Mouse (Mus musculus) kidney, postnatal 0 days (tissue): Measurements from ENCODE around the gene Nedd9. TPM values are rescaled to one million over a fixed set of nuclear protein-coding genes. Genes with fewer than 3 reads are reported as not detected.

Experiments used
- ATAC-seq: fragments of 200-750 bp; cut with Nextera tagmentation; replicated peaks from 2 replicates; pipeline ENCODE4 v1.8.0; 2017; ENCODE audit warnings: low read depth, moderate number of reproducible peaks, moderate TSS enrichment, moderate library complexity; ENCODE audit not compliant: low FRiP score
- DNase-seq: peaks from one replicate; pipeline ENCODE4 v3.0.0-alpha.2; 2016; ENCODE audit warnings: low spot score
- H3K27ac ChIP-seq: fragments of 300-500 bp; sonication (generic); 2 replicates; pipeline ENCODE4 v1.5.1; 2014; ENCODE audit warnings: mild to moderate bottlenecking
- H3K27me3 ChIP-seq: fragments of 300-500 bp; sonication (generic); 2 replicates; pipeline ENCODE4 v1.6.1; 2014; ENCODE audit warnings: low read length, mixed read lengths; ENCODE audit not compliant: insufficient read depth
- H3K36me3 ChIP-seq: fragments of 300-500 bp; sonication (generic); 2 replicates; pipeline ENCODE4 v1.6.1; 2014; ENCODE audit warnings: low read length, mixed read lengths; ENCODE audit not compliant: insufficient read depth
- H3K4me1 ChIP-seq: fragments of 300-500 bp; sonication (generic); replicated peaks from 2 replicates; pipeline ENCODE4 v1.6.1; 2014; ENCODE audit warnings: antibody characterized with exemption, low read length, mixed read lengths; ENCODE audit not compliant: insufficient read depth
- H3K4me2 ChIP-seq: fragments of 300-500 bp; sonication (generic); 2 replicates; pipeline ENCODE4 v1.6.1; 2014; ENCODE audit warnings: mild to moderate bottlenecking, low read length, moderate library complexity, mixed read lengths
- H3K4me3 ChIP-seq: fragments of 300-500 bp; sonication (generic); replicated peaks from 2 replicates; pipeline ENCODE4 v1.5.1; 2014; ENCODE audit warnings: low read depth, low read length
- H3K9ac ChIP-seq: fragments of 300-500 bp; sonication (generic); 2 replicates; pipeline ENCODE4 v1.6.1; 2014; ENCODE audit warnings: low read depth, low read length
- H3K9me3 ChIP-seq: fragments of 300-500 bp; sonication (generic); replicated peaks from 2 replicates; pipeline ENCODE4 v1.6.1; 2016; ENCODE audit warnings: low read length, inconsistent platforms, mixed read lengths
- CTCF ChIP-seq: IDR thresholded peaks from 2 replicates; pipeline ENCODE4 v1.5.1; 2016; ENCODE audit warnings: antibody characterized with exemption, low read depth, mild to moderate bottlenecking, moderate library complexity
- WGBS: fragments of 180-500 bp; shearing (Covaris S2); extraction: QIAGEN DNeasy Blood & Tissue Kit; methylation state at CpG from one replicate; pipeline ENCODE4 v1.1.7; 2014; 5-methylcytosine and 5-hydroxymethylcytosine counted together
- polyA plus RNA-seq: library from polyadenylated mRNA; unstranded; fragments of >200 nt; fragmentation: Nextera tagmentation; extraction: Ambion mirVana; gene quantifications from 2 replicates; pipeline ENCODE4 v1.2.1, GENCODE M21; 2015

Gene Nedd9
- polyA plus RNA-seq, 1 experiment from 2014 or later, result 27.3 TPM

GRCm38 (mm10) chr13:41343163-41343886 is 143.8 kb downstream of the Nedd9 start:
- H3K9ac ChIP-seq, result no peak overlapping the region
- H3K4me3 ChIP-seq, result no peak overlapping the region
- H3K36me3 ChIP-seq, result peaks cover 8% of the 10 kb centered on the region
- DNase-seq (peak; percentile 80), ATAC-seq (peak; percentile 84)
- peak overlapping the region; percentile 78 for H3K27ac ChIP-seq
- no peak overlapping the region for H3K4me2 ChIP-seq
- peak; percentile 23; the same call in 1 of the 2 replicates for TF ChIP-seq CTCF
- H3K27me3 ChIP-seq, result no peaks in the 10 kb centered on the region
- WGBS, result 29% methylated on average over 3 of the region's 3 CpGs
- H3K9me3 ChIP-seq, result no peaks in the 10 kb centered on the region
- peaks cover 60% of the 10 kb centered on the region for H3K4me1 ChIP-seq

GRCm38 (mm10) chr13:41341422-41341821 is 145.7 kb downstream of the Nedd9 start:
- 76% methylated on average over 9 of the region's 9 CpGs for WGBS
- no peak overlapping the region for H3K4me3 ChIP-seq
- H3K27ac ChIP-seq, result peak overlapping the region; percentile 1; the same call in 1 of the 2 replicates
- H3K27me3 ChIP-seq, result no peaks in the 10 kb centered on the region
- DNase-seq, result no peak
- no peak overlapping the region for H3K4me2 ChIP-seq
- no peak for ATAC-seq
- no peak overlapping the region for H3K9ac ChIP-seq
- peaks cover 10% of the 10 kb centered on the region for H3K36me3 ChIP-seq
- no peaks in the 10 kb centered on the region for H3K9me3 ChIP-seq
- TF ChIP-seq CTCF, result no peak
- peaks cover 51% of the 10 kb centered on the region for H3K4me1 ChIP-seq

- Histone ChIP-seq H3K9ac (no peak overlapping the region), H3K4me1 (peaks cover 48% of the 10 kb centered on the region), H3K27me3 (no peaks in the 10 kb centered on the region), H3K4me2 (no peak overlapping the region), H3K4me3 (no peak overlapping the region), H3K27ac (peak overlapping the region; percentile 55), H3K36me3 (peaks cover 10% of the 10 kb centered on the region), H3K9me3 (no peaks in the 10 kb centered on the region)
- 58% methylated on average over 22 of the region's 22 CpGs for WGBS
- DNase-seq, result peak; percentile 50
- no peak for TF ChIP-seq CTCF
- ATAC-seq, result no peak
Measured at GRCm38 (mm10) chr13:41339653-41340351, 147.4 kb downstream of the Nedd9 start.

- no peak for TF ChIP-seq CTCF
- no peak for ATAC-seq
- DNase-seq, result no peak
Measured at GRCm38 (mm10) chr13:41339195-41339594, 148.0 kb downstream of the Nedd9 start.

GRCm38 (mm10) chr13:41337407-41337806 is 149.8 kb downstream of the Nedd9 start:
- ATAC-seq (no peak), DNase-seq (no peak)
- no peaks in the 10 kb centered on the region for H3K27me3 ChIP-seq
- no peak overlapping the region for H3K9ac ChIP-seq
- whole genome bisulfite sequencing, result 92% methylated on average over 2 of the region's 2 CpGs
- no peak for TF ChIP-seq CTCF
- H3K36me3 ChIP-seq, result peaks cover 10% of the 10 kb centered on the region
- H3K9me3 ChIP-seq, result no peaks in the 10 kb centered on the region
- no peak overlapping the region for H3K4me2 ChIP-seq
- peaks cover 48% of the 10 kb centered on the region for H3K4me1 ChIP-seq
- no peak overlapping the region for H3K4me3 ChIP-seq
- H3K27ac ChIP-seq, result no peak overlapping the region

More at GRCm38 (mm10) chr13:41339195-41339594, 148.0 kb downstream of the Nedd9 start:
- H3K36me3 ChIP-seq, result peaks cover 10% of the 10 kb centered on the region
- no peak overlapping the region for H3K4me3 ChIP-seq
- no peaks in the 10 kb centered on the region for H3K9me3 ChIP-seq
- H3K27me3 ChIP-seq, result no peaks in the 10 kb centered on the region
- H3K4me2 ChIP-seq, result no peak overlapping the region
- peak overlapping the region; percentile 63 for H3K27ac ChIP-seq
- H3K9ac ChIP-seq, result no peak overlapping the region
- H3K4me1 ChIP-seq, result peaks cover 53% of the 10 kb centered on the region
- 61% methylated on average over 5 of the region's 5 CpGs for WGBS

GRCm38 (mm10) chr13:41336260-41336659 is 150.9 kb downstream of the Nedd9 start:
- H3K4me3 ChIP-seq, result no peak overlapping the region
- ATAC-seq, result peak; percentile 81
- no peak overlapping the region for H3K4me2 ChIP-seq
- peaks cover 7% of the 10 kb centered on the region; the same call in 1 of the 2 replicates for H3K36me3 ChIP-seq
- H3K4me1 ChIP-seq, result peaks cover 37% of the 10 kb centered on the region
- peak overlapping the region; percentile 91 for H3K27ac ChIP-seq
- H3K27me3 ChIP-seq, result no peaks in the 10 kb centered on the region
- H3K9ac ChIP-seq, result 0 out of 2 replicates have a peak overlapping the region, but pooled peaks have one; percentile 5
- DNase-seq, result peak; percentile 71
- H3K9me3 ChIP-seq, result no peaks in the 10 kb centered on the region
- 8% methylated on average over 6 of the region's 6 CpGs for WGBS
- no peak for TF ChIP-seq CTCF
